Mouse (Mus musculus) adrenal gland, adult 18-20 months (tissue): ENCODE measurements around the gene Igsf3. TPM values are rescaled to one million over a fixed set of nuclear protein-coding genes. Genes with fewer than 3 reads are reported as not detected.

Experiments
- DNase-seq, 2 experiments: peaks; one replicate each; pipeline ENCODE4 v3.0.0; 2021 to 2022; ENCODE audit warnings: low spot score in 2 of 2
- long read RNA-seq, 2 experiments: library from polyadenylated mRNA; stranded (forward); transcript quantifications; one replicate each; pipeline ENCODE4 v2.0.0; 2021
- total RNA-seq, 2 experiments: library from RNA; stranded (reverse); gene quantifications; 1 replicate in 1 of 2; 2 replicates in 1 of 2; pipeline ENCODE4 v1.2.3; 2021

Igsf3 gene
- 1 to 10 TPM; 3.1 to 3.8 TPM for total RNA-seq
- long read RNA-seq, experiment 1: 0 reads
- long read RNA-seq, experiment 2, partial matches to known transcripts: 0 of 1 reads
- long read RNA-seq, experiment 2, other reads (novel, unspliced or antisense): 1 of 1 reads

DNA sequence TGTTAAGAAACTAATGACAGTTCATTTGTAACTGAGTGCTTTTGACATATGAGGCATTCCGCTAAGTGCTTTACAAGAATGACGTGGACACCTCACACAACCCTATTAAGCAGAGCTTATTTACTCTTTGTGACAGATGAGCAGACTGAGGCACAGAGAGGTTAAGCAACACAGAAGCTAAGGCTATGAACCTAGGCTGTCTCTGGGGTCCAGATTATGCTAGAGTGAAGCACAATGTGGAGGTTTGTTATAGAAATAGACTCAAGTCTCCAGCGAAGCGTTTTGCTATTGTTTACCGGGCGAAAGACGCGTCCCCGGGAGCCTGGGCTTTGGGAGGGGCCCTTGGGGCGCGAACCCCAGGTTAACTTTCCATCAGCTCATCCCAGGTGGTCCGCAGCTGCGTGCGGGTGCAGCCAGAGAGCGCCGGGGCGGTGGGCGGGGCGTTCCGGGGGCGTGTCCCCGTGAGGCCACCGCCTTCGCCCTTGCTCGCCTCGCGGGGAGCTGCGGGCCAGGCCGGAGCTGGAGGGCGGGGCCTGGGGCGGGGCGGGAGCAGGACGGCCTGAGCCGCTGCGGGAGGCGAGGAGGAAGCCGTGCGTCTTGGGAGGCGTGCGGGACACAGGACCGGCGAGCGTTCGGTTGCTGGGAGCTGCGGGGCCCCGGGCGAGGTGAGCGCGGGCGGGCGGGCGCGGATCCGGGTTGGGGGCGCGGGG is at the start of gene Igsf3:
Gene Igsf3 (plus strand): TSS at position 546 of the 710 bp plus-strand sequence.
- DNase-seq: peak; percentile 83

- no peak for DNase-seq
Measured at GRCm38 (mm10) chr3:101327248-101327647, 49.6 kb upstream of the Igsf3 start.

DNA sequence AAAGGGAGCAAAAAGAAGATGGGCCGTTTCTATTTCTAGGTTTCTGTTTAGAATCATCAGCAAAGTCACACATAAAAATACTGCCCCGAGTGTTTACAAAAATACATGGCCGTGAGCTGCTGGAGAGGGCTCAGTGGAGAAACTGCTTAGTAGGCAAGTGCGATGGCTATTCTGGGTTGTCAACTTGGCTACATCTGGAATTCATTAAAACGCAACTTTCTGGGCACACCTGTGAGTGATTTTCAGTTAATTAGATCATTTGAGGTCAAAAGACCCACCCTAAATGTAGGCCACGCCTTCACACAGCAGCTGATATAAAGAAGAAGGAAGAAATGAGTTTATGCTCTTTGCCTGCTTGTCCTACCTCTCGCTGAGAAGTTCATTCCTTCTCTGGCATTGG is 48.3 kb upstream of the Igsf3 start:
- DNase-seq: no peak

GRCm38 (mm10) chr3:101343199-101343924 is 33.5 kb upstream of the Igsf3 start:
- no peak for DNase-seq

GRCm38 (mm10) chr3:101344246-101344645 is 32.6 kb upstream of the Igsf3 start:
- no peak for DNase-seq

- no peak for DNase-seq
Measured at GRCm38 (mm10) chr3:101345299-101345698, 31.6 kb upstream of the Igsf3 start.

GRCm38 (mm10) chr3:101346806-101347205 is 30.1 kb upstream of the Igsf3 start:
- no peak for DNase-seq

DNA sequence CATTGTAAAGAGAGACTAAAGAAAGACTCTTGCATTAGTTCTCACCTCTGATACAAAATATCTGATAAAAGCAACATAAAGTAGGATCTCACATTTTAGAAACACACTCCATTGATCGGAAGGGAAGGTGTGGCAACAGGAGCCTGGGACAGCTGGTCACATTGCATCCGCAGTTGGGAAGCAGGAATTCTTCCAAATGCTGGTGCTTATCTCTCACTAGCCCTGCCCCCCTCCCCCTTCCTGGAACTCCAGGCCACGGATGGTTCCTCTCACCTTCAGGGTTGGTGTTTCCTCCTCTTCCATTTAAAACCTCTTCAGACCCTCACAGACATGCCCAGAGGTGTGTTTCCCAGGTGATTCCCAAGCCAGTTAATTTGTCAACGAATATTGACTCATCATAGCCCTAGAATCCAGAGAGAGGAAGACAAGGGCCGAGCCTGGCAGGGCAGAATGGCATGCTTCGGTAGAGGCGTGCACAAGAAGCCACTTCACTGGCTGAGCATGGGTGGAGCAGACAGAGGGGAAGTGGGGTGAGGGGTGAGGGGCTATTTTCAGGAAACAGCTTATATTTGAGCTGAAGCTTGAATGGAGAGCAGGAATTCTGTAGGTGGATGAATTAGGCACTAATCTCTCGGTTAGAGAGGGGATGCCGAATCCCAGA is 28.3 kb upstream of the Igsf3 start:
- DNase-seq: no peak

GRCm38 (mm10) chr3:101349542-101350307 is 27.2 kb upstream of the Igsf3 start:
- DNase-seq: no peak

- DNase-seq: no peak
Measured at GRCm38 (mm10) chr3:101350406-101350805, 26.5 kb upstream of the Igsf3 start.

GRCm38 (mm10) chr3:101354490-101354889 is 22.4 kb upstream of the Igsf3 start:
- no peak for DNase-seq

- no peak for DNase-seq
Measured at GRCm38 (mm10) chr3:101355702-101356101, 21.2 kb upstream of the Igsf3 start.

GRCm38 (mm10) chr3:101356583-101357553 is 20.0 kb upstream of the Igsf3 start:
- DNase-seq: no peak

DNA sequence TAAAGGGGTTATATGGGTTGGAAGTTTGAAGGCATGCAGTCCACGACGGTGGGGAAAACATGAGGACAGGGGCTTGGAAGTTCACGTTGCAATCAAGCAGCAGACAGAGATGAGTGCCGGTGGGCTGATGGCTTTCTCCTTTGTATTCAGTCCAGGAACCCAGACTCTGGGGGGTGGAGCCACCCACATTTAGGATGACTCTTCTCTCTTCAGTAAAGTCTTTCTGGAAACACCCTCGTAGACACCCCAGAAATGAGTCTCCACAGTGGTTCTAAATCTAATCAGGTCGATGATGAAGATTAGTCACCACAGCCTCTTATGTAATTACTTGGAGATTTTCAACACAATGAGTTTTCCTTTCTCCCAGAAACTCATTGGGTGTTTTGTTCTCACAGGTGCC is 16.1 kb upstream of the Igsf3 start:
- DNase-seq: no peak

DNA sequence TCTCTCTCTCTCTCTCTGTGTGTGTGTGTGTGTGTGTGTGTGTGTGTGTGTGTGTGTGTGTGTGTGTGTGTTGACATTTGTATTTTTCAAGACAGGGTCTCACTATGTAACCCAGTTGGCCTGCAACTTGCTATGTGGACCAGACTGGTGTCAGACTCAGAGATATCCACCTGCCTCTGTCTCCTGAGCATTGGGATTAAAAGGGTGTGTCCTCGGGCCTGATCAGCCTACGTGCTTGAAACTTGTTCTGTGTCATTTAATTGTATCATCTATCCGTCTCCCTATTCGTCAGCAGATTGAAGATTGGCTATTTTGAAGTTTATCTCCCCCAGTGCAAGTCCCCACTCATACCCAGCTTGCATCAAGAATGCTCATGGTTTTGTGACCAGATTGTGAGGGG is 14.5 kb upstream of the Igsf3 start:
- no peak for DNase-seq

DNA sequence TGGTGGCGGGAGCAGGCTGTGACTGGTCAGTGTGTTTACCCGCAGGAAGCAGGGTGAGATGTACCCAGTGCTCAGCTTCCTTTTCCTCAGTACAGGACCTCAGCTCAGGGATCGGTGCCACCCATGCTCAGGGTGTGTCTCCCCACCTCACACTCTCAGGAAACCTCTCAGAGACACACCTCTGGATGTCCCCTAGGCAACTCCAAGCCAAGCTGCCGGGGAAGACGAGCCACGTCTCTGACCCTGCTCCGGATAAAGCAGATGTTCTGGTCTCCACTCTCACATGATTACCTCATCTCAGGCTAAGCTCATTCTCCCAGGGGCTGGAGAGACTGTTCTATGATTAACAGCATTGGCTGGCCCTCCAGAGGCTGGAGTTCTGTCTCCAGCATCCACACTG is 13.3 kb upstream of the Igsf3 start:
- DNase-seq: no peak

- DNase-seq: no peak
Measured at GRCm38 (mm10) chr3:101365081-101365612, 11.7 kb upstream of the Igsf3 start.

- no peak for DNase-seq
Measured at GRCm38 (mm10) chr3:101365911-101366310, 11.0 kb upstream of the Igsf3 start.

DNA sequence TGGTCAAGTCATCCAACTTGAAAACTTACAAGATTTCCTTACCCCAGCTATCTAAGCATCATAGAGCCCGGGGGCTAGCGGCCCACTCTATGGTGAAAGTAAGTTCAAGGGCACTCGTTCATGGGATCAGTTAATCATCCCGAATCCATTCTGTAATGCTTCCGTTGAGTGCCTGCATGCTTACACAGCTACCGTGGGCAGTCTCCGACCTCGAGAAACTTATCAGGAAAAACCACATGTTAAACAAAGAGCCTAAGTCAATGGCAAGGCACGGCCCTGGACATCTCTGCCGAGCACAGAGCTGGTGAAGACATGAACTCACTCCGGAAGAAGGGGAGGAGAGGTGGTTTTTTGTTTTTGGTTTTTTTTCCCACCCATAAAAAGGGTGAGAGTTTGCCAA is 9.5 kb upstream of the Igsf3 start:
- no peak for DNase-seq
